Mouse (Mus musculus) frontal cortex, postnatal 10 days (tissue): ENCODE results near the gene Hnrnpd.

Experiments used
- DNase-seq, 2 experiments: peaks; one replicate each; pipeline ENCODE4 v3.0.0; 2022; ENCODE audit warnings: low spot score in 2 of 2, mixed read lengths in 1 of 2

Gene Hnrnpd

GRCm38 (mm10) chr5:99959236-99959936, 19.4 kb downstream of the Hnrnpd start:
- no peak for DNase-seq

GRCm38 (mm10) chr5:99958666-99959065, 20.1 kb downstream of the Hnrnpd start:
- no peak for DNase-seq

- DNase-seq, result no peak
Observed at GRCm38 (mm10) chr5:99953883-99954282, 24.9 kb downstream of the Hnrnpd start.

DNA sequence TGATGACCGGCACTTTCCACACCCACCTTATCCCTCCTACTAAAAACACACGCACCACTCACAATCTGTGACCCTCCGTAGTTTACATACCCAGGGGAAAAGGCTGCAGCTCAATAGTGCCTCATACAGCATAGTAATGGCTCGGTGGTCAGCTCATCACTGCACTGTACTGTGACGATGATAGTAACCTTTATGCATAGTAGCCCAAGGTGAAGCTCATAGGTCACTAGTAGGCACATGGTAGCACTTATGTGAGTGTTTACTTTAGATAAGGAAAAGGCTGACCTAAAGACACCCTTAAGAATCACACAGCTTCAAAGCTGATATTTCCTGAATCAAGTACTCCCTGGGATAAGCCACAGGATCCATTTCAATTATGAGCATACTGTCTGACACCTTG, 26.2 kb downstream of the Hnrnpd start:
- no peak for DNase-seq

DNA sequence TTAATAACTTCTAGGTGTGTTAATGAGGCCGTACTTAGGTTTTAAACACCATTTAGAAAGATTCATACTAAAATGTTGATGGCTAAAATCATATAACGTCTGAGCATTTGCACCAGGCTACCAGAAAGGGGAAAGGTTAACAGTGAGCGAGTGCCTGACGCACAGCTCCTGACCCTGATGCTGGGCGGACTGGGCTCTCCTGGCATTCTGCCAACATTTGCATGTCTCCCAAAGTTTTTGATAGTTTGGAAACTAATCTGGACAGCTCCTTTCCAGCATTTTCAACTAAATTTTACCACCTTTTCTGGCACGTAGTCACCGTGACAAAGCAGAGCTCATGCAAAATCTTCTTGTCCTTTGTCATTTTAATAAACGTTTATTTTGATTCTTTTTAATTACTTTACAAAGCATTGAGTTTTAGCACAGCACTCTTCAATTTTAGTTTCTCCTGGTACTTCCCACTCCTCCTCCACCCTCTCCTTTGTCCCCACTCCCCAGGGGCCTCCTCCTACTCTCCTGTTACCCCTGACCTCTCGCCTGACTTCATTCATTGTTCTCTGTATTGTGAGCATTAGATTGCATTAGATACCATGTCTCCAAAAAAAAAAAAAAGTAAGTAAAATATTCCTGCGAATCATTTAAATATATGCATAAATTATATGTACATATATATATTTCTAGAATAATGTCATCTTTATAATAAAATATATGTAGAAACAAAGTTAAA, 36.8 kb downstream of the Hnrnpd start:
- DNase-seq, result no peak

GRCm38 (mm10) chr5:99941273-99941672, 37.5 kb downstream of the Hnrnpd start:
- no peak for DNase-seq

DNA sequence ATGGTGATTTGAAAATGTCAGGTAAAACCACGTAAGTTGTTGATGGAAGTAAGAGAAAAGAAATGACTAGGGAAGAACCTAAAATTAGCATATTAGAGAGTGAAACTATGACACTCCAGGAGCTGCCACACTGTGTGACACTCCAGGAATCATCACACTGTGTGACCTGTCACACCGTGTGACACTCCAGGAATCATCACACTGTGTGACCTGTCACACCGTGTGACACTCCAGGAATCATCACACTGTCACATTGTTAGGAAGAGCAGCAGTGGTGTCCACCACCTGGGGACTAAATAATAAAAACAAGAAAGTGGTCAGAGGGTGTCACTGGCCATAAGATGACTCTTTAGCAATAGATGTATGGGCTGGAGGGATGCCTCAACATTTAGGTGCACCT, 39.3 kb downstream of the Hnrnpd start:
- no peak for DNase-seq

- DNase-seq, result no peak
Observed at GRCm38 (mm10) chr5:99931910-99932309, 46.8 kb downstream of the Hnrnpd start.

DNA sequence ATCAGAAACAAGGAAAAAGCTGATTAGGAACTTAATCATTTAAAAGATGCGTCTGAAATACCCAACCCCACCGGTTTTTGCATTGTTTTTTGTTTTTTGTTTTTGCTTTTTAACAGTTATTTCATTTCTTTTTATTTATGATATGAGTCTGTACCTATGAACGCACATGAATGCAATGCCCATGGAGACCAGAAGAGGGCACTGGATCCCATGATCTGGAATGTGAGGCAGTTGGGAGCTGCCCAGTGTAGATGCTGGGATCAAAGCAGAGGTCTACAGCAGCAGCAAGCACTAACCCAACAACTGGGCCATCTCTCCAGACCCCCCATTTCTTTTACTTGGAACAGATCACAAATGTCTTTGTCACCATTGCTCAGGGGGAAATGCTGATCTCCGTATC, 50.8 kb downstream of the Hnrnpd start:
- DNase-seq, result no peak

DNA sequence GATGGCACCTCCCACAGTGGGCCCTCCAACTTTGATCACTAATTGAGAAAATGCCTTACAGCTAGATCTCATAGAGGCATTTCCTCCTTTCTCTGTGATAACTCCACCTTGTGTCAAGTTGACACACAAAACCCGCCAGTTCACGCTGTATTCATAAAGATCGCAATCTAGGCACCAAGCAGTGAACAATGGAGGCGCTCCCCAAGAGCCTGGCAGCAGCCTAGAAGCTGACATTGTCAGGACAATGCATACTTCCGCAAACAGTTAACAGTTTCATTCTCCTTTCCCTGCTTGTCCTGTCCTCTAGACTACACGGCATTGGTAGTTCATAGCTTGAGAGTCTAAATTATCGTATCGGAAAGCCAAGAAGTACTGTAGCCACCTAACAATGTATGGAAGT, 56.7 kb downstream of the Hnrnpd start:
- no peak for DNase-seq

- DNase-seq, result no peak
Observed at GRCm38 (mm10) chr5:99915494-99915893, 63.2 kb downstream of the Hnrnpd start.

DNA sequence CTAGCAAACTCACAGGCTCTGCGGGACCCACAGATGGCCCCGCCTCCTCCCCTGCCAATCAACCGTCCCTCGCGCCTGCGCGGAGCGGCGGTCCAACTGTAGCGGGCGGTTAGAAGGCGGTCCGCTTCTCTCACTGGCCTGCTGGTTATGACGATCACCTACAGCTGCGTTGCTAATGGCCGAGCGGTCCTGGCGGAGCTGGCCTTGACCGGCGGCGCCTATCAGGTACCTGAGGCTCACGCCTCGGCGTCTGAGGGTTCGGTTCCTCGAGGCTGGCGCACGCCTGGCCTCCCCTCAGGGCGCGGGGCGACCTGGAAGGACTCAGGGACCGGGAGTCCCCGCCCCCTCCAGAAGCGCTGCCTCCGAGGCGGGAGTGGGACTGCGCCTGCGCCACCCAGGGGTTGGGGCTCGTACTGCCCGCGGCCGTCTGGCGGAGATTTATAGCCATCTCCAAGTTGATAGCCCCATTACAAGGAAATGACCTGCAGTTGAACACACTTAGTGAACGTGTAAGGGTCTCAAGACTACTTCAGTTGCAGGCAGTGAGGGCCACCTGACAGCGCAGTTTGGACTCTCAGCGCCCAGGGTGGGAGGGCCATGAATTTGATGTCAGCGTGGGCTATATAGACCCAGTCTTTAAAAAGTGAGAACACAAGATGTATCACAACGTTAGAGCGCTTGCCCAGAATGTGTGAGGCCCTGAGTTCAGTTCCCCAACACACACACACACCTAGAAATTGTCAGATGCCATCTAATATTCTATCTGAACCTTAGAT, 72.4 kb downstream of the Hnrnpd start, which contains the start of gene Vamp9:
Gene Vamp9 (plus strand): TSS at position 74 of the 776 bp plus-strand sequence.
- peak; percentile 89 to 93 for DNase-seq
